Mouse (Mus musculus): ENCODE data around the gene Nyap1. TPM values are rescaled to one million over a fixed set of nuclear protein-coding genes. Genes with fewer than 3 reads are reported as not detected.

Nyap1 gene
- polyA plus RNA-seq, 1 experiment: 0.97 TPM

DNA sequence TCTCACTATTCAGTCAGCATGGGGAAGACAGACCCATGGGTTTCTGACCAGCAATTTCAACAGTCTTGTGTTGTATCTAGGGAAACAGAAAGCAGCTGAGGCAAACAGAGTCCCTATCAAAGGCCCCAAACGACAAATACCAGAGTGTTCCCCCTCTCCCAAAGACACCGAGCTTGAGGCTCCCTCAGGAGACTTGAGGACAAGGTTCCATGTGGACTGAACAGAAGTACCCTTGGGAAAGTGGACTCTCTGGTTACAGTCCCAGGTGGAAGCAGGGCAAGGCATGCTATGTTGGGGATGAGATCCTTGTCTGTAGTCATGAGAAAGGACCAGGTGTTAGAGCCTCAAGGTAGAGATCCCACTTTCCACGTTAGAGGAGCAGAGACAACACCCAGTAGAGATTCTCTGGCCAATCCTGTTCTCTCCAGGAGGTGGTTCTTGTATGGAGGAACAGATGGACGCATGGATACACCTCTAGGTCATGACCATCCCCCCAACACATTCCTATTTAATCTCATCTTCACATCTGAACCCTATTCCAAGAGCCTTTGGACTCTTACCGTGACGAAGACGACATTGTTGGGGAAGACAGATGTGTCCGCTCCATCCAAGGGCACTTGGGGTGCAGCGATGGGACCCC, 42.6 kb upstream of the Nyap1 start:
- H3K27me3 ChIP-seq (ENCODE audit: control insufficient read depth): peaks cover 4% of the 10 kb centered on the region
- peaks cover 6% of the 10 kb centered on the region for H3K9me3 ChIP-seq (ENCODE audit: control insufficient read depth, low read length)
- H3K4me1 ChIP-seq (ENCODE audit: control insufficient read depth): peaks cover 82% of the 10 kb centered on the region
- TF ChIP-seq TAL1 (IDR thresholded peaks at IDR 0.05; ENCODE audit: low read length) (no peak), GATA1 (IDR thresholded peaks at IDR 0.05; ENCODE audit: low read length) (no peak)
- peak overlapping the region; percentile 76 for H3K4me3 ChIP-seq (replicated peaks)
- peaks cover 59% of the 10 kb centered on the region for H3K36me3 ChIP-seq (ENCODE audit: control insufficient read depth)

GRCm38 (mm10) chr5:137782776-137783522, 41.5 kb upstream of the Nyap1 start:
- peaks cover 3% of the 10 kb centered on the region for H3K9me3 ChIP-seq (ENCODE audit: control insufficient read depth, low read length)
- TF ChIP-seq GATA1 (IDR thresholded peaks at IDR 0.05; ENCODE audit: low read length) (no peak), TAL1 (IDR thresholded peaks at IDR 0.05; ENCODE audit: low read length) (no peak)
- H3K4me3 ChIP-seq (replicated peaks): peak overlapping the region; percentile 23
- H3K4me1 ChIP-seq (ENCODE audit: control insufficient read depth): peaks cover 85% of the 10 kb centered on the region
- H3K36me3 ChIP-seq (ENCODE audit: control insufficient read depth): peaks cover 59% of the 10 kb centered on the region
- H3K27me3 ChIP-seq (ENCODE audit: control insufficient read depth): peaks cover under 1% of the 10 kb centered on the region

GRCm38 (mm10) chr5:137781661-137782060, 40.3 kb upstream of the Nyap1 start:
- Histone ChIP-seq H3K4me1 (ENCODE audit: control insufficient read depth) (peaks cover 89% of the 10 kb centered on the region), H3K27me3 (ENCODE audit: control insufficient read depth) (no peaks in the 10 kb centered on the region), H3K4me3 (replicated peaks) (no peak overlapping the region), H3K9me3 (ENCODE audit: control insufficient read depth, low read length) (no peaks in the 10 kb centered on the region), H3K36me3 (ENCODE audit: control insufficient read depth) (peaks cover 59% of the 10 kb centered on the region)
- TF ChIP-seq GATA1 (IDR thresholded peaks at IDR 0.05; ENCODE audit: low read length) (no peak), TAL1 (IDR thresholded peaks at IDR 0.05; ENCODE audit: low read length) (no peak)

GRCm38 (mm10) chr5:137779053-137779933, 37.9 kb upstream of the Nyap1 start:
- Histone ChIP-seq H3K4me3 (replicated peaks) (peak overlapping the region; percentile 95), H3K9me3 (ENCODE audit: control insufficient read depth, low read length) (no peaks in the 10 kb centered on the region), H3K36me3 (ENCODE audit: control insufficient read depth) (peaks cover 49% of the 10 kb centered on the region), H3K4me1 (ENCODE audit: control insufficient read depth) (peaks cover 87% of the 10 kb centered on the region), H3K27me3 (ENCODE audit: control insufficient read depth) (no peaks in the 10 kb centered on the region)
- TF ChIP-seq TAL1 (IDR thresholded peaks at IDR 0.05; ENCODE audit: low read length) (no peak), GATA1 (IDR thresholded peaks at IDR 0.05; ENCODE audit: low read length) (no peak)

GRCm38 (mm10) chr5:137778635-137779034, 37.2 kb upstream of the Nyap1 start, which contains the start of gene Ppp1r35:
Gene Ppp1r35, plus strand, starts transcription at chr5:137778849.
- Histone ChIP-seq H3K4me3 (replicated peaks) (peak within 1 kb of the TSS; percentile 95), H3K4me1 (ENCODE audit: control insufficient read depth) (peaks cover 80% of the 10 kb centered on the region), H3K9me3 (ENCODE audit: control insufficient read depth, low read length) (no peaks in the 10 kb centered on the region), H3K27me3 (ENCODE audit: control insufficient read depth) (no peaks in the 10 kb centered on the region), H3K36me3 (ENCODE audit: control insufficient read depth) (peaks cover 42% of the 10 kb centered on the region)
- TF ChIP-seq GATA1 (IDR thresholded peaks at IDR 0.05; ENCODE audit: low read length) (no peak), TAL1 (IDR thresholded peaks at IDR 0.05; ENCODE audit: low read length) (no peak)

GRCm38 (mm10) chr5:137777267-137777845, 35.9 kb upstream of the Nyap1 start:
- H3K9me3 ChIP-seq (ENCODE audit: control insufficient read depth, low read length): no peaks in the 10 kb centered on the region
- no peak overlapping the region for H3K4me3 ChIP-seq (replicated peaks)
- H3K36me3 ChIP-seq (ENCODE audit: control insufficient read depth): peaks cover 29% of the 10 kb centered on the region
- H3K27me3 ChIP-seq (ENCODE audit: control insufficient read depth): no peaks in the 10 kb centered on the region
- no peak for TF ChIP-seq GATA1 (IDR thresholded peaks at IDR 0.05; ENCODE audit: low read length)
- TF ChIP-seq TAL1 (IDR thresholded peaks at IDR 0.05; ENCODE audit: low read length): no peak
- peaks cover 75% of the 10 kb centered on the region for H3K4me1 ChIP-seq (ENCODE audit: control insufficient read depth)

- H3K9me3 ChIP-seq (ENCODE audit: control insufficient read depth, low read length): no peaks in the 10 kb centered on the region
- H3K4me1 ChIP-seq (ENCODE audit: control insufficient read depth): peaks cover 68% of the 10 kb centered on the region
- H3K27me3 ChIP-seq (ENCODE audit: control insufficient read depth): no peaks in the 10 kb centered on the region
- H3K4me3 ChIP-seq (replicated peaks): no peak overlapping the region
- TF ChIP-seq TAL1 (IDR thresholded peaks at IDR 0.05; ENCODE audit: low read length) (no peak), GATA1 (IDR thresholded peaks at IDR 0.05; ENCODE audit: low read length) (no peak)
- peaks cover 20% of the 10 kb centered on the region for H3K36me3 ChIP-seq (ENCODE audit: control insufficient read depth)
Measured at GRCm38 (mm10) chr5:137776408-137776918, 35.1 kb upstream of the Nyap1 start.

- TF ChIP-seq TAL1 (IDR thresholded peaks at IDR 0.05; ENCODE audit: low read length) (no peak), GATA1 (IDR thresholded peaks at IDR 0.05; ENCODE audit: low read length) (no peak)
- Histone ChIP-seq H3K27me3 (ENCODE audit: control insufficient read depth) (no peaks in the 10 kb centered on the region), H3K4me1 (ENCODE audit: control insufficient read depth) (peaks cover 64% of the 10 kb centered on the region), H3K36me3 (ENCODE audit: control insufficient read depth) (peaks cover 13% of the 10 kb centered on the region), H3K9me3 (ENCODE audit: control insufficient read depth, low read length) (no peaks in the 10 kb centered on the region), H3K4me3 (replicated peaks) (no peak overlapping the region)
Measured at GRCm38 (mm10) chr5:137775587-137776290, 34.3 kb upstream of the Nyap1 start.

All from erythroblast, embryonic 14.5 days (primary cell).